Mouse (Mus musculus) MEL (cell line): Measurements from ENCODE around the gene Lnx1. TPM values are rescaled to one million over a fixed set of nuclear protein-coding genes. Genes with fewer than 3 reads are reported as not detected.

Source experiments
- DNase-seq: peaks from one replicate; pipeline ENCODE4 v3.0.0; 2011; ENCODE audit warnings: low read depth, low spot score
- H3K27ac ChIP-seq: 2 replicates; pipeline ENCODE4 v1.5.1; 2012; ENCODE audit warnings: low read depth, mild to moderate bottlenecking, control low read depth, low read length, moderate library complexity; ENCODE audit not compliant: control insufficient read depth
- H3K27me3 ChIP-seq, 2 experiments: fragments of 150-350 bp in 1 of 2; sonication (generic) in 1 of 2; 2 replicates each; pipeline ENCODE4 v1.6.1; 2012; ENCODE audit warnings: low read length in 2 of 2, mild to moderate bottlenecking in 2 of 2, improper control_type of control experiment in 1 of 2, moderate library complexity in 1 of 2; ENCODE audit not compliant: insufficient read depth in 2 of 2, control insufficient read depth in 1 of 2
- H3K36me3 ChIP-seq, 2 experiments: 2 replicates each; pipeline ENCODE4 v1.6.1; 2012 to 2014; ENCODE audit warnings: low read length in 2 of 2, improper control_type of control experiment in 1 of 2, inconsistent platforms in 1 of 2, mild to moderate bottlenecking in 1 of 2; ENCODE audit not compliant: insufficient read depth in 2 of 2, control insufficient read depth in 1 of 2
- H3K4me1 ChIP-seq, 2 experiments: fragments of 150-350 bp in 1 of 2; sonication (generic) in 1 of 2; 2 replicates each; pipeline ENCODE4 v1.6.1; 2012; ENCODE audit warnings: low read length in 2 of 2, improper control_type of control experiment in 1 of 2, mild to moderate bottlenecking in 1 of 2; ENCODE audit not compliant: insufficient read depth in 2 of 2, control insufficient read depth in 1 of 2
- H3K4me3 ChIP-seq, 2 experiments: fragments of 150-350 bp in 1 of 2; sonication (generic) in 1 of 2; 2 replicates each; pipeline ENCODE4 v1.5.1; 2012; ENCODE audit warnings: low read depth in 2 of 2, low read length in 2 of 2, mild to moderate bottlenecking in 2 of 2, moderate library complexity in 2 of 2, control low read depth in 1 of 2, improper control_type of control experiment in 1 of 2; ENCODE audit not compliant: control insufficient read depth in 1 of 2, insufficient read depth in 1 of 2
- H3K79me2 ChIP-seq: 2 replicates; pipeline ENCODE4 v1.6.1; 2012; ENCODE audit warnings: mild to moderate bottlenecking, low read length, moderate library complexity; ENCODE audit not compliant: control insufficient read depth, poor library complexity, insufficient read depth
- H3K9ac ChIP-seq: 2 replicates; pipeline ENCODE4 v1.6.1; 2012; ENCODE audit warnings: low read depth, mild to moderate bottlenecking, control low read depth, low read length, moderate library complexity; ENCODE audit not compliant: control insufficient read depth, poor library complexity, severe bottlenecking
- H3K9me3 ChIP-seq: fragments of 150-350 bp; sonication (generic); replicated peaks from 2 replicates; pipeline ENCODE4 v1.6.1; 2012; ENCODE audit warnings: mild to moderate bottlenecking, low read length, improper control_type of control experiment, moderate library complexity; ENCODE audit not compliant: insufficient read depth
- BHLHE40 ChIP-seq: IDR thresholded peaks from 2 replicates; pipeline ENCODE4 v1.6.1; 2012; ENCODE audit warnings: low read depth, mild to moderate bottlenecking, inconsistent platforms, low read length, improper control_type of control experiment, borderline replicate concordance
- CHD2 ChIP-seq: IDR thresholded peaks from 2 replicates; pipeline ENCODE4 v1.6.1; 2011; ENCODE audit warnings: low read length, improper control_type of control experiment
- CTCF ChIP-seq, 3 experiments: IDR thresholded peaks in 2 of 3; conservative IDR thresholded peaks in 1 of 3; 2 replicates each; pipeline ENCODE4 v1.5.1; 2011 to 2012; ENCODE audit warnings: low read length in 3 of 3, low read depth in 2 of 3, mild to moderate bottlenecking in 2 of 3, improper control_type of control experiment in 1 of 3, inconsistent platforms in 1 of 3, mixed read lengths in 1 of 3, moderate library complexity in 1 of 3; ENCODE audit not compliant: control insufficient read depth in 1 of 3, insufficient read depth in 1 of 3, poor library complexity in 1 of 3, severe bottlenecking in 1 of 3
- E2F4 ChIP-seq: IDR thresholded peaks from 2 replicates; pipeline ENCODE4 v1.6.1; 2011; ENCODE audit warnings: low read depth, low read length, improper control_type of control experiment, borderline replicate concordance
- ELF1 ChIP-seq: IDR thresholded peaks from 2 replicates; pipeline ENCODE4 v1.6.1; 2014; ENCODE audit warnings: low read depth, mild to moderate bottlenecking, inconsistent platforms, low read length, improper control_type of control experiment, moderate library complexity
- ETS1 ChIP-seq: IDR thresholded peaks from 2 replicates; pipeline ENCODE4 v1.6.1; 2012; ENCODE audit warnings: low read depth, mild to moderate bottlenecking, inconsistent platforms, low read length, improper control_type of control experiment, moderate library complexity
- GABPA ChIP-seq: IDR thresholded peaks from 2 replicates; pipeline ENCODE4 v1.6.1; 2012; ENCODE audit warnings: low read depth, mild to moderate bottlenecking, inconsistent platforms, low read length, improper control_type of control experiment, moderate library complexity
- HCFC1 ChIP-seq: IDR thresholded peaks from 2 replicates; pipeline ENCODE4 v1.6.1; 2012; ENCODE audit warnings: low read depth, mild to moderate bottlenecking, inconsistent platforms, low read length, improper control_type of control experiment, moderate library complexity
- KAT2A ChIP-seq: conservative IDR thresholded peaks from 2 replicates; pipeline ENCODE4 v1.6.1; 2012; ENCODE audit warnings: low read depth, low read length, improper control_type of control experiment, inconsistent platforms
- MAX ChIP-seq: IDR thresholded peaks from 2 replicates; pipeline ENCODE4 v1.6.1; 2011; ENCODE audit warnings: low read length, improper control_type of control experiment
- MAZ ChIP-seq: IDR thresholded peaks from 2 replicates; pipeline ENCODE4 v1.6.1; 2012; ENCODE audit warnings: low read depth, mild to moderate bottlenecking, inconsistent platforms, low read length, improper control_type of control experiment
- NELFE ChIP-seq: IDR thresholded peaks from 2 replicates; pipeline ENCODE4 v1.6.1; 2011; ENCODE audit warnings: low read depth, low read length, improper control_type of control experiment
- NRF1 ChIP-seq: IDR thresholded peaks from 2 replicates; pipeline ENCODE4 v1.6.1; 2014; ENCODE audit warnings: low read depth, mild to moderate bottlenecking, inconsistent platforms, low read length, improper control_type of control experiment, moderate library complexity; ENCODE audit not compliant: poor library complexity, insufficient read depth, severe bottlenecking
- POLR2AphosphoS2 ChIP-seq: IDR thresholded peaks from 2 replicates; pipeline ENCODE4 v1.6.1; 2011; ENCODE audit warnings: low read length, improper control_type of control experiment
- RAD21 ChIP-seq: IDR thresholded peaks from 2 replicates; pipeline ENCODE4 v1.6.1; 2011; ENCODE audit warnings: mild to moderate bottlenecking, low read depth, low read length, improper control_type of control experiment
- RCOR1 ChIP-seq: IDR thresholded peaks from 2 replicates; pipeline ENCODE4 v1.6.1; 2012; ENCODE audit warnings: low read depth, mild to moderate bottlenecking, inconsistent platforms, low read length, improper control_type of control experiment
- SMC3 ChIP-seq: IDR thresholded peaks from 2 replicates; pipeline ENCODE4 v1.6.1; 2011; ENCODE audit warnings: low read depth, low read length, improper control_type of control experiment
- TAL1 ChIP-seq: IDR thresholded peaks from 2 replicates; pipeline ENCODE4 v1.6.1; 2012; ENCODE audit warnings: mild to moderate bottlenecking, inconsistent platforms, low read length, moderate library complexity, mixed read lengths
- TBP ChIP-seq: IDR thresholded peaks from 2 replicates; pipeline ENCODE4 v1.8.0; 2011; ENCODE audit warnings: low read depth, low read length, improper control_type of control experiment
- TCF12 ChIP-seq: IDR thresholded peaks from 2 replicates; pipeline ENCODE4 v1.6.1; 2014; ENCODE audit warnings: low read depth, mild to moderate bottlenecking, inconsistent platforms, low read length, improper control_type of control experiment, moderate library complexity
- UBTF ChIP-seq: IDR thresholded peaks from 2 replicates; pipeline ENCODE4 v1.6.1; 2012; ENCODE audit warnings: low read depth, mild to moderate bottlenecking, inconsistent platforms, low read length, improper control_type of control experiment, moderate library complexity, borderline replicate concordance; ENCODE audit not compliant: insufficient read depth
- ZC3H11A ChIP-seq: IDR thresholded peaks from 2 replicates; pipeline ENCODE4 v1.6.1; 2012; ENCODE audit warnings: low read depth, mild to moderate bottlenecking, inconsistent platforms, low read length, improper control_type of control experiment
- polyA plus RNA-seq, 2 experiments: library from polyadenylated mRNA; stranded (reverse) in 1 of 2; unstranded in 1 of 2; fragments of >175 nt in 1 of 2; fragments of >200 nt in 1 of 2; gene quantifications; 2 replicates each; pipeline versions ENCODE4 v1.2.1 to v1.2.4; 2012; ENCODE audit warnings: low replicate concordance in 2 of 2, low read depth in 1 of 2; ENCODE audit not compliant: insufficient read length in 2 of 2, insufficient read depth in 1 of 2, missing spikeins in 1 of 2
- total RNA-seq: library from RNA; depleted of rRNA; stranded (reverse); fragments of 300-350 nt; gene quantifications from 2 replicates; pipeline ENCODE4 v1.2.3, GENCODE M21; 2012

Gene Lnx1
- total and polyA plus RNA-seq, 3 experiments: 0.06 TPM; not detected in 2

DNA sequence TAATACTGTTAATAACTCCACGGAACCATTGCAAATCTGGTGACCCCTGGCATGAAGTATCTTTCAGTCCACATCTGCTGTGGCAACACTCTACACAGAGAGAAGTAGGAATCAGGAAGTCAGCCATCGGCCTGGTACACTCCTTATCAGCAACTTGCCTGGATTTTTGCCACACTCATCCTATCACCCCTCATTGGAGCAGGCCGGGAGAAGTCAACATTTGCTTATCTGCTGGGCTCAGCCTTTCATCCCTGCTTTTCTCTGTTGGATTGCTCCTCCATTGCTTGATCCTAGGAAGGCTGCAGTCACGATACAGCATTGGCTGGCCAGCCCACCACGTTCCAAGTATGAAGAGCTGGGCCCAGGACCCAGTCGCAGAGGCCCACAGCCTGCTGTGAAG is 26.9 kb upstream of the Lnx1 start (continued):
- TF ChIP-seq NRF1 (no peak), RCOR1 (peak; percentile 75), ETS1 (no peak), MAX (no peak), BHLHE40 (no peak), RAD21 (no peak), ELF1 (peak; percentile 64), E2F4 (no peak)
- TF ChIP-seq, all 39 proteins: peak for 6

DNA sequence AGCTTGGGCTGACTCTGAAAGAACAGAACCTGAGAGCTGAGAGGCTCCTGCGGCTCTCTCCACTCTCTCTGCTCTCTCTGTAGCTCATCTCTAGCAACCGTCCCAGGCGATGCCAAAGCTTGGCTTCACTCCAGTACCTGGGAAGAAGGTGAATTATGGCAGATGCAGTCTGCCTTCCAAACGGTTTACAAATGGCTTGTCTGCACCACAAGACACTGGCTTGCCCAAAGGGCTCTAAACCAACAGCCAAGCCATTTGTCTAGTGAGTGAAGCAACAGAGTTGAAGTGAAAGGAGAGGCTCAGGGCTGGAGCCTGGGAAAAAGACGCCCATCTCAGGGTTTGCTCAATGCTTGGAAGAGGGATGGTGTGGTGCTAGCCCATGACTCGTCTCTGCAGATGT is 25.5 kb upstream of the Lnx1 start:
- no peak overlapping the region for H3K9ac ChIP-seq
- H3K9me3 ChIP-seq: no peaks in the 10 kb centered on the region
- peaks cover 7% of the 10 kb centered on the region in 2 experiments for H3K27me3 ChIP-seq
- H3K79me2 ChIP-seq: no peaks in the 10 kb centered on the region
- H3K4me3 ChIP-seq: no peak overlapping the region
- no peak for DNase-seq
- H3K4me1 ChIP-seq: peaks cover 0 to 7% of the 10 kb centered on the region in 2 experiments; a peak in 1 of 4 replicates
- TF ChIP-seq MAX (no peak), E2F4 (no peak), GABPA (no peak), RAD21 (no peak), UBTF (no peak)
- no peak overlapping the region for H3K27ac ChIP-seq
- no peaks in the 10 kb centered on the region for H3K36me3 ChIP-seq

DNA sequence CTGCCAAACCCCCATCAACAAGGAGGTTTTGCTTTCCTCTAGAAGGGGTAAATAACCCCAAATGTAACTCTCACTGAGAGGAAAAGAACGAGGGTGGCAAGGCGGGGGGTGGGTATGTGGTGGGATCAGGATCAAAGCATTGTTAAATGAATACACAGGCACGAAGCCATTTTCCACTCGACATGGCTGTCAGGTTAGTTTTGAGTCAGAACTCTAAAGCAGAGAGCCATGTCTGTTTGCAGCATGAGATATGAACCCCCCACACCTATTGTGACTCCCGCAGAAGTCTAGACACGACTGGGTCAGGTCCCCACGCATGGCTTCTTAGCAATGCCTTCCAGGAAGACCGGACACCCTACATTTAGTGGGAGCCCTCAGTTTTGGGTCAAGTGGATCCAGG is 24.6 kb upstream of the Lnx1 start:
- DNase-seq: no peak
- TF ChIP-seq TCF12 (no peak), CHD2 (no peak), KAT2A (no peak), TAL1 (no peak), MAZ (no peak), HCFC1 (no peak), POLR2AphosphoS2 (no peak), ZC3H11A (no peak), TBP (no peak), BHLHE40 (no peak), RCOR1 (no peak), NELFE (no peak), CTCF (IDR thresholded peaks at IDR 0.05 in 2 of 3, conservative IDR thresholded peaks at IDR 0.05 in 1 of 3; ENCODE audit: control insufficient read depth in 1 of 3, insufficient read depth in 1 of 3, low read depth in 2 of 3, low read length in 3 of 3, poor library complexity in 1 of 3, severe bottlenecking in 1 of 3) (no peak), SMC3 (no peak)
- TF ChIP-seq, all 39 proteins: peak for 0

More for the DNA sequence above, 24.6 kb upstream of the Lnx1 start:
- no peak overlapping the region for H3K9ac ChIP-seq
- H3K27me3 ChIP-seq: peaks cover 5 to 6% of the 10 kb centered on the region in 2 experiments
- no peak overlapping the region for H3K4me3 ChIP-seq
- no peak overlapping the region for H3K27ac ChIP-seq
- H3K4me1 ChIP-seq: peaks cover 0 to 7% of the 10 kb centered on the region in 2 experiments; a peak in 1 of 4 replicates
- no peaks in the 10 kb centered on the region for H3K36me3 ChIP-seq
- H3K79me2 ChIP-seq: no peaks in the 10 kb centered on the region
- H3K9me3 ChIP-seq: no peaks in the 10 kb centered on the region
